Mouse (Mus musculus) right cerebral cortex, postnatal 36 days (tissue): ENCODE data around the gene Trf.

Experiments used
- DNase-seq, 2 experiments: peaks; one replicate each; pipeline ENCODE4 v3.0.0; 2022; ENCODE audit warnings: low spot score in 2 of 2, mixed read lengths in 1 of 2

The Trf gene

DNA sequence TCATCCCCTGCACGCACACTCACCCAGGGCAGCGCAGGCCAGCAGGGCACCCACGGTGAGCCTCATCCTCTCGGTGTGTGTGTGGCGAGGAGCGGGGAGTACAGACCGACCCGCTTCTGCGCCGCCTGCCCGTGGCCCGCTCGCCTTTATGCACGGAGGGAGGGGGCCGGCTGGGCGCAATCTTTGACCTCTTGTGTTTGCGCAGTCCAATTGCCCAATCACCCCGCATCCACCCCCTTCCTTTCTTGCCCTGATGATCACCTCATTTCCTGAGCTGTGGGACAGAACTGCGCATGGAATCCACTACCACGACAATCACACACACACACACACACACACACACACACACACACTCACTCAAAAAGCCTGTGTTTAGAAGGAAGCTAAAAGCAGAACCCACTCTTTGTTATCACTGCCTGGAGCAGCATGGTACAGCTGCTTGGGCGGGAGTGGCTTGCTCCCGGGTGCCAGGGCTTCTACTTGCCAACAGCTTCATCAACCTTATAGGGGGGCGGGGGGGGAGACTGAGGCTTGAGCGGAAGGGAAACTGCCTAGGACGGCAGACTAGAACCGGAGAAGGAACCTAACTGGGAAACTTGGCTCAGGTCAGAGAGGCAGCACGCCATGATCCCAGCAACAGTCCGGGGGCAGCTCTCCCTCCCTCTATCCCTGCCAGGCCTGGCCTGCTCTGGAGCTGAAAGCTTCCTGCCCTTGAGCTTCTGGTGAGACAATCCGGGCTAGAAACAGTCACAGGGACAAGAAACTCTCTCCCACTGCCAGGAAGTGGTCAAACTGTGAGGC is at the start of gene Trf, which contains the start of gene Gm20425:
Trf (minus strand) TSS at position 294 of the 801 bp plus-strand sequence.
Gm20425 (minus strand) TSS at position 157 of the 801 bp plus-strand sequence.
- DNase-seq, result peak; percentile 30 to 38

DNA sequence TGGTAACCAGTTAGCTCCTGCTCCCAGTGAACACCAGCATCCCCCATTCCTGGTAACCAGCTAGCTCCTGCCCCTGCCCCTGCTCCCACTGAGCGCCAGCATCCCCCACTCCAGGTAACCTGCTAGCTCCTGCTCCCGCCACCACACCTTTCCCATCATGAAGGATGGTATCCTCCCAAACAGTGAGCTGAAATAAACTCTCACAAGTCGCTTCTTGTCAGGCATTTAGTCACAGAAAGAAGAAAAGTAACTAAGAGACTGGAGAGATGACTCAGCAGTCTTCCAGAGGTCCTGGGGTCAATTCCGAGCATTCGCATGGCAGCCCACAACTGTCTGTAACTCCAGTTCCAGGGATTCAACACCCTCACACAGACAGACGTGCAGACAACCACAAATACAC is 46.6 kb upstream of the Trf start:
- no peak for DNase-seq

DNA sequence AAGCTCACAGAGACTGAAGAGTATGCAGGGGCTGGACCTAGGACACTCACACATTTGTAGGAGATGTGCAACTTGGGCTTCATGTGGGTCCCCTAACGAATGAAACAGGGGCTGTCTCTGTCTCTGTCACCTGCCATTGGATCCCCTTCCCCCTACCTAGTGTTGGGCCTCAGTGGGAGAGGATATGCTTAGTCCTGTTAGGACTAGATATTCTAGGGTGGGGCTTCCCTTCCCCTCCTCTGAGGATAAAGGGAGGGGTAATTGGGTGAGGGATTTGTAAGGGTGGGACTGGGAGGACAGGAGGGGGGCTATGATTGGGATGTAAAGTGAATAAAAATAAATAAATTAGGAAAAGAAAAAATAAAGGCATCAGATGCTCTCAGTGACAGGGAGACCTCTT is 45.4 kb upstream of the Trf start:
- no peak for DNase-seq

DNA sequence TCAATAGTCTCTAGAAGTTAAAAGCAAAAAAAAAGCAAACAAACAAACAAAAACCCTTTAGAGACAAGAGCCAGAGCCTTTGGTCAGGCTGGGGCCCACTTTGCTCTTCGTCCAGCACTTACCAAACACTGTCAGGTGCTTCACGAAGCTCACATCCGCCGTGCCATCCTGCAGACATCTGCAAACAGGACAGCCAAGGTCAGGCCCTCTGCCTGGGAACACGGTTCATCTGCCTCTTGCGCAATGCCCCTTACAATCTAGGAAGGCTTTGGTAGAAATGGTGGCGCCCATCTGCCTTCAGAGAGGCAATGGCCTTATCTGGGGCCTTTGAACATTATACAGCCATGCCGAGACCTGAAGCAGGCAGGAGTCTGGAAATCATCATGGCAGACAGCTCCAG is 44.6 kb upstream of the Trf start:
- no peak for DNase-seq

DNA sequence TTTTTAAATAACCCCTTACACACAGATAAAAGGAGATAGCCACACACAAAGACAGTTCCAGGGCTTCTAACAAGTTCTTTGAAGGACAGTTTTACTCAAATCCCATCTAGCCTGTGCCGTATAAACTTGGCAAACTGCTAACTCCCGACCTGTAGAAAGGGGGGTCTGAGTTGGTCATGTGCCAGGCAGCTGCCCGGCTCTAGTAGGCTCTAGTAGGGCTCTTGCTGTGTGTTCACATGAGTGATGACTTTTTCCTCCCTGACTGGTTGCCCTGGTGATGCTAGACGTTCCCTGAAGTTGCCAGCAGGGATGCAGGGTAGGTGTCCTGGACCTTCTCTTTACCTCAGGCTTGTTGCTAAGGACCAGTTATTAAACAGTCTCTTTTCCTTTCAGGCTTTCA is 40.9 kb upstream of the Trf start:
- DNase-seq, result no peak

DNA sequence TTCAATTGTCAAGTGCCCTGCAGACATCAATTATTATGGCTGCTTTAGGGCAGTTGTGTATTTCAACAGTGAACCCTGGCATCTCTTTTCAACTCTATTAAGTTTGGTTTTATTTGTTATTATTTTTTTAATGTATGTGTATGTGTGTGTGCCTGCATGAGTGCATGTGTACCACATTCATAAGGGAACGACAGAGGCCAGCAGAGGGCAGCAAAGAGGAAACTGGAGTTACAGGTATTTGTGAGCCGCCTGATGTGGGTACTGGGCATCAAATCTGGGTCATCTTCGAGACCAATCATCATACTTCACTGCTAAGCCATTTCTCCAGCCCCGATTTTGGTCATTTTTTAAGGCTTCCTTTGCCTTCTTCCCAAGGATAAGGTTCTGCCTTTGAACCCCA is 35.5 kb upstream of the Trf start:
- no peak for DNase-seq

DNA sequence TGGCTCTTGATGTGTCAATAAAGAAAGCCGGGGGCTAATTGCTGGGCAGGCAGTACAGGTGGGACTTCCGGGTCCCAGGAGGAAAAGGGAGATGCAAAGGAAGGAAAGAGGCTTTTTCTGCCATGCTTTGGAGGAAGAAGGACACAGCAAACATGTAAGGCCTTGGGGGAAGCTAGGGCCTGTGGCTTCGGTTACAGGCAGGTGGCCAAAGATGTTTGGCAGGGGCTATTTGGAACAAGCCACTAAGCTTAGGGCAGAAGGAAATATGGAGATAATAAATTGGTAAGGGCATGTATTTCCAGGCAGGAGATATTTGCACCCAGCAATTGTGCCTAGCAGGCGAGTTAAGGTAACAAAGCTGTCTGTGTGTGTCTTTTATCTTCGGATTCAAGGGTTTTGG is 22.7 kb upstream of the Trf start:
- DNase-seq, result no peak

DNA sequence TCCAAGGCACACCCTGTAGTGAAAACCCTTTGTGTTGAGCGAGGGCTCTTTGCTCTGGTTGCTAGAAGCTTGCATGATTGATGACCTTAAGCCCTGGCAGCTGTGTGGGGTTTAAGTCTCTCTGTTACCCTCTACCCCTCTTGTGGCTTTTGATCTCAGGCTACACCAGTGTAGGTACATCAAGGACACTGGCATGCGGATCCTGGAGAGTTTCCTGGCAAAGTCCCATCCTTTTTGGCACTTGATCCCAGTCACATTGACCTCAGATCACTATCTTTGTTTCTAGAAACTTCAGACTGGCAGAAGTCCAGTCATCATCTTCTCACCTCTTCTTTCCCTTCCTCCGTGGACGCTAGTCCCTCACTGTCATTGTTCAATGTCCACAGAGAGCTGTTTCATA is 18.4 kb upstream of the Trf start:
- DNase-seq, result no peak

DNA sequence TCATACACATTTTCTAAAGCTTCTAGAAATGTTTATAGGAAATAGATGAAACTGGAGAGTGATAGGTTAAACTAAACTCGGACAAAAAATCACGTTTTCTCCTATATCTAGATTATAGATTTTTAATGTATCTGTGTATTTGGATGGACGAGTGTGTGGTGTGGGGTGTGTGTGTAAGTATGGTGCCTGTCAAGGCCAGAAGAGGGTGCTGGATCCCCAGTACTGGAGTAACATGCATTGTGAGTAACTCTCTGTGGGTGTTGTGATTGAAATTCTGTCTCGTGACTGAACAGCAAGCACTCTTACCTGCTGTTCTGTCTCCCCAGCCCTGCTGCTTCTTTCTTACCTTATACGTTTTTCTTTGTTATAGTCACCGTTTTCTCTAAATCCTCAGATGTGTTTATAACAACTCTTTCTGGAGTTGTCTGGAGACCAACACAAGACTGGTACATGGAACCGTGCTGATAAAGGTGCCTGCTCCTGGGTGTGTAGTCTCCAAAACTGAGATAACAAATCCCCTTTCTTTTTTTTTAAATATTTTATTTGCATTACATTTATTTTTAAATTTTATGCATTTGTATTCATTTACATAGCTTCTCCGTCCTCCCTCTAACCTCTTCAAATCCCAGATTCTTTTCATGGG is 16.4 kb upstream of the Trf start:
- DNase-seq, result no peak

DNA sequence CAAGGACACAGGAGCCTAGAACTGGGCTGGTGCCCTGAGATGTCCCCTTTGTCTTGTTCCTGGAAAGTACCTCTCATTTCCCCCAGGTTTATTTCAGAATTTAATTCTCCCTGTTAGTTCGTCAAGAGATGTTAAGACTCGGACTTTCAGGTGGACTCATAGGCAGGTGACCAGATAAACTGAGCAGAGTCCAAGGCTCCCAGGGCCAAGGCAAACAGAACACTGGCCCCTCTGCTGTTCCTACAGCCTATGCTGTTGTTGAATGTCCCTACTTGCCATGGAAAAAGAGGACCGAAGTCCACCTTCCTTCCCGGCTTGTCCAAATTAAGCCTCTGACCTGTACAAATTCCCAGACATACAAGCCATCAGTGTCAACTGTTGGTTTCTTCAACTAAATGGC is 13.4 kb upstream of the Trf start:
- DNase-seq, result no peak

DNA sequence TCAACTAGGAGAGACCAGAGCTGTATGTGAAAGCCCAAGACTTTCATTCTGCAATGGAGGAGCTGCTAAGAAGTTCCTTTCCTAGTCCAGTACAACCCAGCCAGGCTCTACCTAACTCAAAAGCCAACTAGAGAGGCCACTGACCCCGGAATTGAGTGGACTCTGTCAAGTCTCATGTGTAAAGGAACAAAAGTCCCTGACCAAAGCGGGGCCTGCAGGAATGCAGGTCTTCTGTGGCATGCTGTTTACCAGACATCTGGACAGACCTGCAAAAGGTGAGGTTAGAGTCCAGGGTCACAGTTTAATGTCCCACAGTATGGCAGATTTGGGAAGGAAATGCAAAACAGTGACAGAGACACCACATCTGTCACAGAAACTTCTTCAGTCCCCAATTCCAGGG is 11.0 kb upstream of the Trf start:
- no peak for DNase-seq

DNA sequence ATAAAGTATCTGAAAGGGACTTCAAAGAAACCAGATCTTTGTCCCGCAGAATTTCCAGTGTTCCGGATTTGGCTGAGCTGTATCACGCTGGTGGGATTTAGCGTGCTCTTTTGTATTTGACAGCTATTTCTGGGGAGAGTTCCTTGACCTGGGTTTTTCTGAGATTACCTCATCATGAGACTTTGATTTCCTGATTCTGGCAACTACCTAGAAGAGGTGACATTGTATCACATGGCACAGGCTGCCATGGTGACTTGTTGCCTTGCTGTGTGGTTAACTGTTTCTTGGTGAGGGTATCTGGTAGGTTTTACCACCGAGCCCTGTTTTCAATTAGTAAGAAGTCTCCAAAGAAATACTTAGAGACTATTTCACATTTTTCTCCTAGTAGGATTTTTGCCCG is 9.2 kb upstream of the Trf start:
- no peak for DNase-seq

DNA sequence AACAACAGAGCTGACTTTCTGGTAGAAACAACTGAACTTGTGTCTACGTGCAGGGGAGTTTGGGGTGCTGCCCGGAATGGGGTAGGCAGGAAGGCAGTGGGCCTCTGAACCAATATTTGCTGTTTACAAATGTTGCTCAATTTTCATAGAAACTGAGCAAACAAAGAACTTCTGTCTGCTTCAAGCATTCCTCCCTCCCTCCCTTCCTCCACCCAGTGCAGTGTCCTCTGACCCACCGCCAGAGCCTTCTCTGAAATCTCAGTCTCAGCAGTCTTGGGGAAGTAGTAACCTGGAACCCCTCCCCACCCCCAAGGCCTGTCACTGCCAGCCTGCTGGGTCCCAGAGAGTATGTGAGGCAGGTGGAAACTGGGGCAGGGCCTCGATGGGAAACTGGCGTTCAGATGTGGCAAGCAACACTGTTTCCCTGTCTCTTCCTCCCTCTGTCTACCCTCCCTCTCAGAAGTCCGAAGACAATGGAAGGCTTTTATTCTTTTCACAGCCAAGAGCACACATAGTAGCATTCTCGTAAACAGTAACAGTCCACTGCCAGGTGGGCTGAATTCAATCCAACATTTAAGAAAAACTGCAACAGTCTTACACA is 4.4 kb upstream of the Trf start:
- no peak for DNase-seq

DNA sequence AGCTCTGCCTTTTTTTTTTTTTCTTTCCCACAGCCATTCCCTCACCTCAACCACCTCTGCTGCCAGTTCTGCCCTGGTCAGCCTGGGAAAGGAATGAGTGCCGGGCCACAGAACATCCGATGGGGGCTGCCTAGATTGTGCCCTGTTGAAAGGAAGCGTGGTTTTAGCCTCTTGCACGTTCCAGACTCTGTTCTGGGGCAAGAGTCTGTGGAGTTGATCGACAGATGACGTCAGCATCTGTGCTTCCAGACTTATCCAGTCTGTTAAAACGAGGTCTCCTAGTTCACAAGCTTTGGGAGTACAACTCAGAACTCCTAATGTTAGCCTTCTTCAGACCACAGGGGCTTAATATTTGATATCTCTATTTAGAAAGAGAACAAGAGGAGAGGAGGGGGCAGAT is 3.8 kb upstream of the Trf start:
- DNase-seq, result no peak

DNA sequence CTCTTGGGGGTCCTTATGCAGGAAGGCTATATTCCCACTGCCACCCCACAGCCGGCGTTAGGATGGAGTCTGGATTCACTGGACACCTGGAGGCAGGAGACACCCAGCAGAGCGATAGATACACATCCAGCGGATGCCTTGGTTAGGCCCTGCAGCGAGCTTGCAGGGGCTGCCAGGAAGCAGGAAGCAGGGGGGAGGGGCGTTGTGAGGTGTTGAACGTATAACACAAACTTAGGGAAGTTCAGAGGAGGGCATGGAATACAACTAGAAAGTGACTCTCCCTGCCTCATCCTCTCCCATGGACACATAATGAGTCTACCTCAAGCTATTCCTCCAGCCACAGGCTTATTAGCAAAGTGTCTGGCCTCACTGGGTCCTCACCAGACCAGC is 2.8 kb upstream of the Trf start:
- no peak for DNase-seq

DNA sequence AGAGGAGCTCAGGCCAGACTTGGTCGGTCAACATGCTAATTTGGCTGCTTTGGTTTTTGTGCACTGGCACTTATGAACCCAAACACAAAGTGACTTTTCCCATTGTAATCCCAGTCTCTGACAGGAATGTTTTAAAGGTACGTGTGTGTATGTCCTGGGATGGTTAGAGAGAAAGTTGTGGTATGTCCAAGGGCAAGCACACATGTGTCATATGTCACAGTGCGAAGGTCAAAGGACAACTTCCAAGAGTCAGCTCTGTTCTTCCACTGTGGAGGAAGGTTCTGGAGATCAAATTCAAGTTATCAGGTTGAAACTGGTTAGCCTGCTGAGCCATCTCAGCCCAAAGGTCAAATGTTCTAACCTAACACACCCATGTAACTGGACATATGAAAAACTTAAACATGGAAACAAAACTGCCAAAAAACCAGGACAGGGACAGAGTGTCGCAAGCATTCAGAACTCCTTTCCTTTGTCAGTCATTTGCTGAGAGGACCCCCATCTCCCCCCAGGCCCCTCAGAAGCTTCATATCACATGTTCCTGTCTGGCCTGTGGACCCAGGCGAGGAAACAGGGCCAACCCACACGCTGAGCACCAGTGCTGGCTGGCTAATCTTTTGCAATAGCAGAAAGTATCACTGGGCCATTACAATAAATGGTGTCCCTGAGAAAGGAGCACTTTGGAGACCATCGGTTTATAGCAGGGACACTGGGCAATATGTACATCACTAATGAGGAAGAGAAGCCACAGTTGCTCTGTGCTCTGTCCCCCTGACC is 2.2 kb upstream of the Trf start:
- DNase-seq, result no peak

DNA sequence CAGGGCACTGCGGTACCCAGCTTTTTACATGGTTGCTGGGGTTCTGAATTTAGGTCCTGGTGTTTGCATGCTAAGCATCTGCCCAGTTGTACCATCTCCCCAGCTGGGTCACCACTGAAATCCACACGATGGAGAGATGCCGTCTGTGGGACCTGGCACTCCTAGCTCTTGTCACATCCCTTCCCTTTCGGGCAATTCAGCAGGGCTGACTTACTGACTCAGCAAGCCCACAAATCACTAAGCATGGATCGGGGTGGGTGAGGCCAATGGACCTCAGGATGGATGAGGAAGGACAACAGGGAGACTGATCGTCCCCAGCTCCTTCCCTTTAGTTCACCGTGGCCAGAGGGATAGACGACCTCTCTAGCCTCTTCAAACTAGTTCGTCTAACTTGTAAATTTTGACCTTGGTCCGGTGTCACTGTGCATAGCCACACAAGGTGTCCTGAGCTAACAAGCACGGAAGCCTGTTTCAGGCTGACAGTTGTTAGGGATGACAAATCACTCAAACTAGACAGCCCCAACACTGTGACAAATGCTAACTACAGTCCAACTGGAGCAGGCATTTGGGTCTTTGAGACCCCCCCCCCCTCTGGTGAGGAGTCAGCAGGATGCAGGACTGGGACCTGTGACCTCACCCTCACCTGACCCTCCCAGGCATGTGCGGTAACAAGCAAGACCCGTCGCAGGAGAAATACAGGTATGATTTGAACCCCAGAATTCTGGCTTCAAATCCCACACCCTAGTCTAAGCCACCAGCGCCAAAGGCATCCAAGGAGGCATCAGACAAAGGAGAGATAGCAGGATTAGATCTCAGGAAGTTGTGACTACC is 992 bp downstream of the Trf start:
- DNase-seq, result no peak

DNA sequence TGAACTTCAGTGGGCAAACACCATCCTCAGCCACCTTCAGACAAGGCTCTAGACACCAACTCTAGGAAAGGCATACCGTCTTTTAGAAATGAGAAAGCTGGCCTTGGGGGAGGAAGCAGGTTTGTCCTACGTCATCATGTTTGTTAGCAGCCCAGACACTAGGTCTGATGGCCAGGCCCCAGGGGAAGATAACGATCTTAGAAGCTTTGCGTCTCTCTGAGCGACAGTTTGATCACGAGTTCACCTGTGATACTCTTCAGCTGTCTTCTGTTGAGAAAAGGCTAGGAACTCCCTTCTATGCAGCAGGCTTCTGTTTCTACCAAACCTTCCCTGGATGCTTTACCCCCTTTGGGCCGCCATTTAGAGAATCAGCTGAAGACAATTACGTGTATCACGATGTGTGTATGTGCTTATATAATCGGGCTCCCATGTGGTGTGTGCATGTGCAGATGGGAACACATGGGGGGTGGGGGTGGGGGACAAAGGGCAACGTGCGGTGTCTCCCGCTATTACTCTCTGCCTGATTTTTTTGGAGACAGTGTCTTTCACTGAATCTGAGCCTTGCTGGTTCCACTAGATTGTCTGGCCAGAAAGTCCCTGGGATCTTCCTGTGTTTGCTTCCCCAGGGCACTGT is 1.8 kb downstream of the Trf start:
- DNase-seq, result no peak

DNA sequence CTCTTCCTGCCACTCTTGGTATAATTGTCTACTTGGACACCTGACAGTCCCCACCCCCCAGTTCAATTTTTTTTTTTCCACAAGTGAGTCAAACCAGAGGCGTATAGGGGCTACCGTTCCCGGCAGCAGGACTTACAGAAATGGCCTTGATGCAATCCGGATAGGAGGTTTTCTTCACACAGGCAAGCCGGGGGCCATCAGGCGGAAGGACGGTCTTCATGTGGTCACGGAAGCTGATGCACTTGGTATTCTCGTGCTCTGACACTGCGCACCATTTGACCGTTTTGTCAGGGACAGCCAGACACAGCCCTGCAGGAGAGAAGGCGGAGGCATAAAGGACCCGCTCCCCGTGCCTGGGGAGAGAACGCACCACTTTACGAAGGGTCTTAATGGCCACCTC is 2.5 kb downstream of the Trf start:
- no peak for DNase-seq

DNA sequence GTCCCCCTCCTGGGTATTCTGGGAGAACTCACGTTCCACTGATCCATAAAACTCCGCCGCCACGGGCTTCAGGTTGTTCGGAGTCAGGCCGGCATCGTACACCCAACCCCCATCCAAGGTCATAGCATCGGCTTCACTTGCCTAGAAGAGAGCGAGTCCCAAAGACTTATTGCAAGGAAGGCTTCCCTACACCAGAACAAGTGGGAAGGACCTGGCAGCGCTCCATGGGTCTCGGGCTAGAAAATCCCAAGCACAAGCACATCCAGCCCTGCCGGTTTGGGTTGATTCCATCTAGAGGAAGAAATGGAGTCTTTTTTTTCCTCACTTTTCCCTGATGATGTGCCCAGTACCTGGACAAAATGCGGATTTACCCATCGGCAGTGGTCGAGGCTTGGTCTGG is 3.4 kb downstream of the Trf start:
- DNase-seq, result no peak

DNA sequence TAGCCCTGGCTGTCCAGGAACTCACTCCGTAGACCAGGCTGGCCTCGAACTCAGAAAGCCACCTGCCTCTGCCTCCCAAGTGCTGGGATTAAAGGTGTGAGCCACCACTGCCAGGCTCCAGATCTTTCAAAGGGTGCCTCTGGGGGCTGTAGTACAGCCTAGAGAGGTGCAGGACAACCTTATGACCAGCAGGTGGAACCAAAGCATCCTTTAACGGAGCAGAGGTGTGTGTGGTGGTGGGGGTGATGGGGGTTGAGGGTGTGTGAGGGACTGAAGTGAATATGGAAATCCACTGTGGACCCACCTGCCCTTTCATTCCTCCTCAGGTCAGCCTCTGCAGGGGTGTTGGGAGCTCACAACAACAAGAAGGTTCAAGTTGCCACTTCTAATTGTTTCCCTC is 4.8 kb downstream of the Trf start:
- no peak for DNase-seq
